Mouse (Mus musculus) activated CD4-positive, CD25-positive, alpha-beta regulatory T cell (primary cell): ENCODE measurements around the gene Slc6a4. TPM values are rescaled to one million over a fixed set of nuclear protein-coding genes. Genes with fewer than 3 reads are reported as not detected.

Experiments
- polyA plus RNA-seq, 2 experiments: library from polyadenylated mRNA; unstranded; fragments of 100-300 nt; shearing (Covaris generic); gene quantifications; one replicate each; pipeline ENCODE4 v1.2.1; 2017

Slc6a4 gene
- under 1 TPM; 0.20 to 0.21 TPM for polyA plus RNA-seq

DNA sequence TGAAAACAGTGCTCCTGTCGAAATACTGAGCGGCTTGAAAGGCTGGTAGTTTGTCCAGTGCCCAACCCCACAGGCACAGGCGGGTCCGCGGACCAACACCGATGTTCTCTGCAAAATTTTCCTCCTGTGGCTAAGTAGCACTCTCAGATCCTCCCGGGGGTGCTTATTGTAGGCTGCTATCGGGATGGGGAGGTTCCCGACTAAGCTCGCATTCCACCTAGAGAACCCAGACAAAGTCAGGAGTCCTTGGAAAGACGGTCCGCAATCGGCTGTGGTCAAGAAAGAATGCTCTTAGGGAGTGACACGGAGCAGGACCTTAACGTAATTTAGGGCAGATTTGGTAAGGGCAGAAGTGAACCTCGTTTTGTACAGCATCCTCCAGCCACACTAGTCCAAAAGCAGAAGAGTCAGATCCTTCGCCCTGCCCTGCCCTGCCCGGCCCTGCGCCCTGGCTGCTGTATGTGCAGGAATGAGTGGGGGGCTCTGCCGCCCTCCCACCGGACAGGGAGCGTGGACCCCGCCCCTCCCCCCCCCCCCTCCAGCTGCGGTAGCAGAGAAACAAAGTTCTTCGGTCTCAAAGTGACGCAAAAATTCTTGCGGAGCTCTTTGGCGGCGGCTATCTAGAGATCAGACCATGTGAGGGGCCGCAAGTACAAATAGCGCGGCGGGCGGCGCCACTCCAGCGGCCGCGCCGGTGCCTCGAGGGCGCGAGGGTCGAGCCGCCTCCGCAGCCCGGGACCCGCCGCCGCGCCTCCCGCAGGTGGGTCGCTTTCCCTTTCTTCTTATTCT is at the start of gene Slc6a4:
Gene Slc6a4, plus strand, starts transcription at position 688 of the 789 bp plus-strand sequence.

DNA sequence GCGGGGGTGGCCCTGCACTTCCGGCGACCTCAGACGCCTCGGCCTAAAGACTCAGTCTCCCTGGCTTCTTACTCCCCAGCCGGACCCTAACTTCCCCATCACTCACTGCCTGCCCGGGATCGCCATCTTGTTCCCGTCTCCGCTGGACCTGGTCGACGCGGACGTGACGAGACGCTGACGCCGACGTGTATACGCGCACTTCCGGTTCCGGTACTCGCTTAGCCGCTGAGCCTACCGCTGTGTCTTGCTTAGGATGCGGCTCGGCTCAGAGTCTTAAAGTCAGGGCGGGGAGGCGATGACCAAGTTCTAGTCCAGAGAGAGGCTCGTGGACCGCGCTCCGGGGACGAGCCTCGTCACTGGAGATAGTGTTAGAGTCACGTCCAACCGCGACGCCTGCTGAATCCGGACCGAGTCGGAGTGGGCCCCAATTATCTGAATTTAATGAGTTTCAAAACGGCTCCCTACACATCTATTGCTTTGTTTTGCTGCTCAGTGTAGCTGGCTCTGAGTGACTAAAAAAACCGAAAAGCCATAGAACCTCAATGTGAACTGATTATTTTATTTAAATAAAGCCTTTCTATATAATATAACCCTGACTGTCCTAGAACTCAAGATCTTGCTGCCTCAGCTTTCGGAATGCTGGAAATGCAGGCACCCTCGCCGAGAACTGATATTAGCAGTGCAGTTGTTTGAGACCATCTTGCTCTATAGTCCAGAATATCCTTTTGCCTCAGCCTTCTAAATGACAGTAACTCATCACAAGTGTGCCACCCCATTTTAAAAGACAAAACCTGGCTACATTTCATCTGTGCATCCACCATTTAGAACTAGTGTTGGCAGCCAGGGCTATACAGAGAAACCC is 80.1 kb downstream of the Slc6a4 start, which contains the start of gene Nsrp1:
Gene Nsrp1, minus strand, starts transcription at position 163 of the 862 bp plus-strand sequence.

Other genes with a start within 250 kb of the Slc6a4 start
- 10 to 100 TPM; 45.8 to 46.6 TPM for gene Gosr1, start 235.0 kb upstream of the Slc6a4 start, polyA plus RNA-seq
- gene Cpd, start 151.6 kb upstream of the Slc6a4 start, polyA plus RNA-seq = 10 to 100 TPM in 1 of 2 experiments, 1 to 10 TPM in 1; 5.8 to 15.0 TPM
- under 1 TPM in 1 of 2 experiments, not detected in 1; 0.77 TPM for gene Tmigd1, start 96.4 kb upstream of the Slc6a4 start, polyA plus RNA-seq
- gene Blmh, start 73.8 kb upstream of the Slc6a4 start, polyA plus RNA-seq = 10 to 100 TPM; 83.4 to 84.1 TPM
- gene Nsrp1, start 79.8 kb downstream of the Slc6a4 start, polyA plus RNA-seq = 10 to 100 TPM; 43.5 to 50.5 TPM
- under 1 TPM; 0.04 to 0.60 TPM for gene Efcab5, start 190.4 kb downstream of the Slc6a4 start, polyA plus RNA-seq
- gene Ssh2, start 217.7 kb downstream of the Slc6a4 start, polyA plus RNA-seq = 100 to 1,000 TPM in 1 of 2 experiments, 10 to 100 TPM in 1; 70.3 to 102 TPM